Mouse (Mus musculus): ENCODE measurements around the gene Tmem273. TPM values are rescaled to one million over a fixed set of nuclear protein-coding genes. Genes with fewer than 3 reads are reported as not detected.
A peak's percentile ranks its signal among the peaks of the same experiment; 100 is the strongest.

The Tmem273 gene
- polyA plus RNA-seq, 1 experiment from 2014 or later: 0.70 TPM

GRCm38 (mm10) chr14:32833847-32834246 is 48.1 kb downstream of the Tmem273 start, which contains the start of gene Fam170b:
TSS of gene Fam170b (plus strand) at chr14:32833962.
- H3K36me3 ChIP-seq (ENCODE audit: control insufficient read depth, insufficient read depth, low read length): no peaks in the 10 kb centered on the region
- H3K4me2 ChIP-seq (replicated peaks; ENCODE audit: low read depth, low read length): no peak within 1 kb of the TSS
- ATAC-seq (ENCODE audit: low FRiP score, low TSS enrichment): no peak
- H3K27ac ChIP-seq (ENCODE audit: low read depth, low read length): no peak within 1 kb of the TSS
- WGBS: 72% methylated on average over 8 of the region's 8 CpGs
- no peaks in the 10 kb centered on the region for H3K9me3 ChIP-seq (ENCODE audit: control insufficient read depth, low read length)
- no peak within 1 kb of the TSS for H3K4me3 ChIP-seq (ENCODE audit: low read length)
- H3K4me1 ChIP-seq (ENCODE audit: control insufficient read depth, insufficient read depth, low read length): no peaks in the 10 kb centered on the region
- no peaks in the 10 kb centered on the region for H3K27me3 ChIP-seq (ENCODE audit: control insufficient read depth, insufficient read depth, low read length)
- no peak within 1 kb of the TSS for H3K9ac ChIP-seq (ENCODE audit: low read depth, low read length)

GRCm38 (mm10) chr14:32835181-32835580 is 49.4 kb downstream of the Tmem273 start:
- no peaks in the 10 kb centered on the region for H3K27me3 ChIP-seq (ENCODE audit: control insufficient read depth, insufficient read depth, low read length)
- no peak overlapping the region for H3K27ac ChIP-seq (ENCODE audit: low read depth, low read length)
- H3K36me3 ChIP-seq (ENCODE audit: control insufficient read depth, insufficient read depth, low read length): no peaks in the 10 kb centered on the region
- H3K4me3 ChIP-seq (ENCODE audit: low read length): no peak overlapping the region
- H3K9ac ChIP-seq (ENCODE audit: low read depth, low read length): no peak overlapping the region
- no peak for ATAC-seq (ENCODE audit: low FRiP score, low TSS enrichment)
- no peak overlapping the region for H3K4me2 ChIP-seq (replicated peaks; ENCODE audit: low read depth, low read length)
- H3K4me1 ChIP-seq (ENCODE audit: control insufficient read depth, insufficient read depth, low read length): no peaks in the 10 kb centered on the region
- 85% methylated on average over 14 of the region's 14 CpGs for WGBS
- no peaks in the 10 kb centered on the region for H3K9me3 ChIP-seq (ENCODE audit: control insufficient read depth, low read length)

- no peak for ATAC-seq (ENCODE audit: low FRiP score, low TSS enrichment)
Measured at GRCm38 (mm10) chr14:32835596-32835995, 49.8 kb downstream of the Tmem273 start.

GRCm38 (mm10) chr14:32836191-32836590 is 50.4 kb downstream of the Tmem273 start:
- no peak overlapping the region for H3K9ac ChIP-seq (ENCODE audit: low read depth, low read length)
- ATAC-seq (ENCODE audit: low FRiP score, low TSS enrichment): no peak

More at GRCm38 (mm10) chr14:32835596-32835995, 49.8 kb downstream of the Tmem273 start:
- Histone ChIP-seq H3K9ac (ENCODE audit: low read depth, low read length) (no peak overlapping the region), H3K4me3 (ENCODE audit: low read length) (no peak overlapping the region), H3K27ac (ENCODE audit: low read depth, low read length) (no peak overlapping the region), H3K4me2 (replicated peaks; ENCODE audit: low read depth, low read length) (no peak overlapping the region), H3K36me3 (ENCODE audit: control insufficient read depth, insufficient read depth, low read length) (no peaks in the 10 kb centered on the region), H3K9me3 (ENCODE audit: control insufficient read depth, low read length) (no peaks in the 10 kb centered on the region), H3K4me1 (ENCODE audit: control insufficient read depth, insufficient read depth, low read length) (no peaks in the 10 kb centered on the region), H3K27me3 (ENCODE audit: control insufficient read depth, insufficient read depth, low read length) (no peaks in the 10 kb centered on the region)
- 87% methylated on average over 14 of the region's 14 CpGs for WGBS

GRCm38 (mm10) chr14:32842052-32842451 is 56.3 kb downstream of the Tmem273 start:
- H3K27me3 ChIP-seq (ENCODE audit: control insufficient read depth, insufficient read depth, low read length): no peaks in the 10 kb centered on the region
- H3K4me3 ChIP-seq (ENCODE audit: low read length): no peak overlapping the region
- H3K9me3 ChIP-seq (ENCODE audit: control insufficient read depth, low read length): no peaks in the 10 kb centered on the region
- no peaks in the 10 kb centered on the region for H3K36me3 ChIP-seq (ENCODE audit: control insufficient read depth, insufficient read depth, low read length)
- no peak overlapping the region for H3K27ac ChIP-seq (ENCODE audit: low read depth, low read length)
- no peaks in the 10 kb centered on the region for H3K4me1 ChIP-seq (ENCODE audit: control insufficient read depth, insufficient read depth, low read length)
- H3K9ac ChIP-seq (ENCODE audit: low read depth, low read length): no peak overlapping the region
- no peak for ATAC-seq (ENCODE audit: low FRiP score, low TSS enrichment)
- no peak overlapping the region for H3K4me2 ChIP-seq (replicated peaks; ENCODE audit: low read depth, low read length)

More at GRCm38 (mm10) chr14:32836191-32836590, 50.4 kb downstream of the Tmem273 start:
- Histone ChIP-seq H3K4me3 (ENCODE audit: low read length) (no peak overlapping the region), H3K4me1 (ENCODE audit: control insufficient read depth, insufficient read depth, low read length) (no peaks in the 10 kb centered on the region), H3K27ac (ENCODE audit: low read depth, low read length) (no peak overlapping the region), H3K9me3 (ENCODE audit: control insufficient read depth, low read length) (no peaks in the 10 kb centered on the region), H3K36me3 (ENCODE audit: control insufficient read depth, insufficient read depth, low read length) (no peaks in the 10 kb centered on the region), H3K4me2 (replicated peaks; ENCODE audit: low read depth, low read length) (no peak overlapping the region), H3K27me3 (ENCODE audit: control insufficient read depth, insufficient read depth, low read length) (no peaks in the 10 kb centered on the region)
- WGBS: 95% methylated on average over 11 of the region's 11 CpGs

GRCm38 (mm10) chr14:32854059-32854458 is 68.3 kb downstream of the Tmem273 start:
- WGBS: 85% methylated on average over 4 of the region's 4 CpGs
- no peak overlapping the region for H3K4me2 ChIP-seq (replicated peaks; ENCODE audit: low read depth, low read length)
- no peak overlapping the region for H3K9ac ChIP-seq (ENCODE audit: low read depth, low read length)
- H3K27me3 ChIP-seq (ENCODE audit: control insufficient read depth, insufficient read depth, low read length): peaks cover 7% of the 10 kb centered on the region; the same call in 1 of the 2 replicates
- no peak for ATAC-seq (ENCODE audit: low FRiP score, low TSS enrichment)
- no peak overlapping the region for H3K4me3 ChIP-seq (ENCODE audit: low read length)
- H3K4me1 ChIP-seq (ENCODE audit: control insufficient read depth, insufficient read depth, low read length): peaks cover 4% of the 10 kb centered on the region; the same call in 1 of the 2 replicates
- no peaks in the 10 kb centered on the region for H3K36me3 ChIP-seq (ENCODE audit: control insufficient read depth, insufficient read depth, low read length)
- H3K27ac ChIP-seq (ENCODE audit: low read depth, low read length): no peak overlapping the region
- H3K9me3 ChIP-seq (ENCODE audit: control insufficient read depth, low read length): no peaks in the 10 kb centered on the region

GRCm38 (mm10) chr14:32856246-32856645 is 70.5 kb downstream of the Tmem273 start:
- Histone ChIP-seq H3K27me3 (ENCODE audit: control insufficient read depth, insufficient read depth, low read length) (peaks cover 7% of the 10 kb centered on the region; the same call in 1 of the 2 replicates), H3K9ac (ENCODE audit: low read depth, low read length) (peak overlapping the region; percentile 82; the same call in 1 of the 2 replicates), H3K4me3 (ENCODE audit: low read length) (peak overlapping the region; percentile 59), H3K4me2 (replicated peaks; ENCODE audit: low read depth, low read length) (peak overlapping the region; percentile 87), H3K4me1 (ENCODE audit: control insufficient read depth, insufficient read depth, low read length) (peaks cover 17% of the 10 kb centered on the region; the same call in 1 of the 2 replicates), H3K9me3 (ENCODE audit: control insufficient read depth, low read length) (no peaks in the 10 kb centered on the region), H3K27ac (ENCODE audit: low read depth, low read length) (no peak overlapping the region), H3K36me3 (ENCODE audit: control insufficient read depth, insufficient read depth, low read length) (no peaks in the 10 kb centered on the region)
- WGBS: 36% methylated on average over 5 of the region's 5 CpGs
- no peak; the same call in 1 of the 2 replicates for ATAC-seq (ENCODE audit: low FRiP score, low TSS enrichment)

GRCm38 (mm10) chr14:32856681-32857328 is 71.0 kb downstream of the Tmem273 start, which contains the start of gene Vstm4:
TSS of gene Vstm4 (plus strand) at chr14:32856756.
- peak; percentile 88 for ATAC-seq (ENCODE audit: low FRiP score, low TSS enrichment)
- peak within 1 kb of the TSS; percentile 59 for H3K4me3 ChIP-seq (ENCODE audit: low read length)
- peaks cover 7% of the 10 kb centered on the region; the same call in 1 of the 2 replicates for H3K27me3 ChIP-seq (ENCODE audit: control insufficient read depth, insufficient read depth, low read length)
- H3K4me2 ChIP-seq (replicated peaks; ENCODE audit: low read depth, low read length): peak within 1 kb of the TSS; percentile 87
- no peaks in the 10 kb centered on the region for H3K9me3 ChIP-seq (ENCODE audit: control insufficient read depth, low read length)
- WGBS: 1% methylated on average over 47 of the region's 68 CpGs
- peak within 1 kb of the TSS; percentile 71 for H3K27ac ChIP-seq (ENCODE audit: low read depth, low read length)
- H3K36me3 ChIP-seq (ENCODE audit: control insufficient read depth, insufficient read depth, low read length): no peaks in the 10 kb centered on the region
- peaks cover 18% of the 10 kb centered on the region; the same call in 1 of the 2 replicates for H3K4me1 ChIP-seq (ENCODE audit: control insufficient read depth, insufficient read depth, low read length)
- H3K9ac ChIP-seq (ENCODE audit: low read depth, low read length): peak within 1 kb of the TSS; percentile 82

GRCm38 (mm10) chr14:32858361-32858760 is 72.6 kb downstream of the Tmem273 start:
- 95% methylated on average over 10 of the region's 10 CpGs for WGBS
- H3K4me1 ChIP-seq (ENCODE audit: control insufficient read depth, insufficient read depth, low read length): peaks cover 18% of the 10 kb centered on the region; the same call in 1 of the 2 replicates
- no peak for ATAC-seq (ENCODE audit: low FRiP score, low TSS enrichment)

More at GRCm38 (mm10) chr14:32858361-32858760, 72.6 kb downstream of the Tmem273 start:
- Histone ChIP-seq H3K4me3 (ENCODE audit: low read length) (no peak overlapping the region), H3K36me3 (ENCODE audit: control insufficient read depth, insufficient read depth, low read length) (no peaks in the 10 kb centered on the region), H3K27ac (ENCODE audit: low read depth, low read length) (no peak overlapping the region), H3K4me2 (replicated peaks; ENCODE audit: low read depth, low read length) (no peak overlapping the region), H3K27me3 (ENCODE audit: control insufficient read depth, insufficient read depth, low read length) (peaks cover 7% of the 10 kb centered on the region; the same call in 1 of the 2 replicates), H3K9ac (ENCODE audit: low read depth, low read length) (no peak overlapping the region), H3K9me3 (ENCODE audit: control insufficient read depth, low read length) (no peaks in the 10 kb centered on the region)

All from kidney, embryonic 14.5 days (tissue).